Mouse (Mus musculus): ENCODE measurements around the gene Rasgrf2. TPM values are rescaled to one million over a fixed set of nuclear protein-coding genes. Genes with fewer than 3 reads are reported as not detected.

The Rasgrf2 gene
- polyA plus RNA-seq, 1 experiment from 2014 or later = 0.39 TPM

- no peaks in the 10 kb centered on the region for H3K9me3 ChIP-seq (ENCODE audit: control insufficient read depth, low read length)
- ATAC-seq (ENCODE audit: low FRiP score, low TSS enrichment) = no peak
- no peaks in the 10 kb centered on the region for H3K36me3 ChIP-seq (ENCODE audit: control insufficient read depth, insufficient read depth, low read length)
- TF ChIP-seq EP300 (optimal IDR thresholded peaks at IDR 0.05) = no peak
- no peak for TF ChIP-seq CTCF (IDR thresholded peaks at IDR 0.05; ENCODE audit: low read depth)
- no peak overlapping the region for H3K9ac ChIP-seq (ENCODE audit: low read length)
- no peak overlapping the region for H3K4me2 ChIP-seq (replicated peaks; ENCODE audit: low read depth)
- H3K4me1 ChIP-seq (replicated peaks; ENCODE audit: control insufficient read depth, insufficient read depth) = no peaks in the 10 kb centered on the region
- no peak overlapping the region for H3K27ac ChIP-seq (replicated peaks)
- no peak overlapping the region for H3K4me3 ChIP-seq (ENCODE audit: low read depth, low read length)
- no peaks in the 10 kb centered on the region for H3K27me3 ChIP-seq (ENCODE audit: control insufficient read depth, insufficient read depth, low read length)
- no peak for DNase-seq (ENCODE audit: low spot score)
Observed at GRCm38 (mm10) chr13:91985019-91985418, 146.4 kb downstream of the Rasgrf2 start.

DNA sequence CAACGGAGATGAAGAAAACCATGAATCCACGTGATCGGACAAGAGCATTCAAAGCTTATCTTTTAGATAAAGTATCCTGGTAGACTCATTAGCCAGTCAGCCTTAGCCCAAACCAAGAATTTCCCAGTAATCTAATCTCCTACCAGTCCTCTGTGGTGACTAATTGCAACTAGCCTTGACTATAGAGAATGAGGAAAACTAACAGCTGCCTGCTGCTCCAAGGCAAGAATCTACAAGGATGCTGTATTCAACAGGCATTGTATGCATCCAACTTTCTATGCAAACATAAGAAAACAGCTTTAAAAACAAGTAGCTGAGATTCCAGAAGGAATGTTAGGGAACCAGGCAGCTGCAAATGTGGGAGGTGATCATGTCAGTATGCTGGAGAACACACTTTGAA, 149.4 kb downstream of the Rasgrf2 start:
- Histone ChIP-seq H3K4me3 (ENCODE audit: low read depth, low read length) (no peak overlapping the region), H3K9me3 (ENCODE audit: control insufficient read depth, low read length) (no peaks in the 10 kb centered on the region), H3K4me2 (replicated peaks; ENCODE audit: low read depth) (no peak overlapping the region), H3K9ac (ENCODE audit: low read length) (no peak overlapping the region), H3K27me3 (ENCODE audit: control insufficient read depth, insufficient read depth, low read length) (no peaks in the 10 kb centered on the region), H3K36me3 (ENCODE audit: control insufficient read depth, insufficient read depth, low read length) (no peaks in the 10 kb centered on the region), H3K27ac (replicated peaks) (no peak overlapping the region), H3K4me1 (replicated peaks; ENCODE audit: control insufficient read depth, insufficient read depth) (no peaks in the 10 kb centered on the region)
- DNase-seq (ENCODE audit: low spot score) (no peak), ATAC-seq (ENCODE audit: low FRiP score, low TSS enrichment) (no peak)
- TF ChIP-seq CTCF (IDR thresholded peaks at IDR 0.05; ENCODE audit: low read depth) = no peak
- TF ChIP-seq EP300 (optimal IDR thresholded peaks at IDR 0.05) = no peak
- WGBS = 53% methylated on average over 3 of the region's 3 CpGs

DNA sequence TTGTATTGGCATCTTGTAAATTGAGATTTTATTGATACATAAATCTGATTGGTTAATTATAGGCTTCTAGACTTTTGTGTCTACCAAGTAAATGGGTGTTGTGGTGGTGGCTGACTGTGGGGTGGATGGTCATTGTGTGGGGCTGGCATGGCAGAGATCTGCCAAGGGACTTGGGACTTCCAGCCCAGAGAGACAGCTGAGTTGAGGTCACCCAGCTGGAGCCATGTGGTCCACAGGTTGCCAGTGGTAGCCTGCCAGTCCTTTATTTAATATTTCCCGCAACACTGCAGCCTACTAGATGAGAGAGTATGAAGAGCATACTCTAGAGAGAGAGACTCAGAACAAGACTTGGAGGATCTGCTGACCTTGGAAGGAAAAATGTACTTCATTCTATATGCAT, 150.0 kb downstream of the Rasgrf2 start:
- no peaks in the 10 kb centered on the region for H3K4me1 ChIP-seq (replicated peaks; ENCODE audit: control insufficient read depth, insufficient read depth)
- no peaks in the 10 kb centered on the region for H3K36me3 ChIP-seq (ENCODE audit: control insufficient read depth, insufficient read depth, low read length)
- H3K4me2 ChIP-seq (replicated peaks; ENCODE audit: low read depth) = no peak overlapping the region
- H3K27ac ChIP-seq (replicated peaks) = no peak overlapping the region
- 85% methylated on average over 1 of the region's 1 CpGs for WGBS
- TF ChIP-seq EP300 (optimal IDR thresholded peaks at IDR 0.05) (no peak), CTCF (IDR thresholded peaks at IDR 0.05; ENCODE audit: low read depth) (no peak)
- no peak overlapping the region for H3K4me3 ChIP-seq (ENCODE audit: low read depth, low read length)
- H3K9ac ChIP-seq (ENCODE audit: low read length) = no peak overlapping the region
- DNase-seq (ENCODE audit: low spot score) = no peak
- no peaks in the 10 kb centered on the region for H3K9me3 ChIP-seq (ENCODE audit: control insufficient read depth, low read length)
- H3K27me3 ChIP-seq (ENCODE audit: control insufficient read depth, insufficient read depth, low read length) = no peaks in the 10 kb centered on the region
- ATAC-seq (ENCODE audit: low FRiP score, low TSS enrichment) = no peak

DNA sequence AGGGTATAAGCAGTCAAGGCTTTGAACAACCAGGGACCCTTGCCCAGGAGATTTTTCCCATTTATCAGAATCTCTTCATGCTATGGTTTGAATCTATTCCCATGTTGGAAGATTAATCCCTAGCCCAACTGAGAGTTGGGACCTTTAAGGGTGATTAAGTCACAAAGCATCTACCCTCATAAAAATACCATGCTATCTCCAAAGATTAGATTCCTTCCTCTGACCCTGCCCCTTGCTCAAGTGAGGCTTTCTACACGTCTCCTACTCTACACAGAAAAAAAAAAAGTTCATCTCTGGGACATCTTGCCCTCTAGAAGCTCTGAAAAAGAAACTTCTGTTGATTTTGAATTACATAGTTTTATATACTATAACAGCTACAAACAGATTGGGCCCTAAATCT, 154.5 kb downstream of the Rasgrf2 start:
- H3K4me1 ChIP-seq (replicated peaks; ENCODE audit: control insufficient read depth, insufficient read depth) = no peaks in the 10 kb centered on the region
- TF ChIP-seq CTCF (IDR thresholded peaks at IDR 0.05; ENCODE audit: low read depth) (no peak), EP300 (optimal IDR thresholded peaks at IDR 0.05) (no peak)
- 43% methylated on average over 1 of the region's 1 CpGs for WGBS
- ATAC-seq (ENCODE audit: low FRiP score, low TSS enrichment) (no peak), DNase-seq (ENCODE audit: low spot score) (no peak)
- H3K4me3 ChIP-seq (ENCODE audit: low read depth, low read length) = no peak overlapping the region
- no peaks in the 10 kb centered on the region for H3K9me3 ChIP-seq (ENCODE audit: control insufficient read depth, low read length)
- no peaks in the 10 kb centered on the region for H3K36me3 ChIP-seq (ENCODE audit: control insufficient read depth, insufficient read depth, low read length)
- no peak overlapping the region for H3K4me2 ChIP-seq (replicated peaks; ENCODE audit: low read depth)
- no peaks in the 10 kb centered on the region for H3K27me3 ChIP-seq (ENCODE audit: control insufficient read depth, insufficient read depth, low read length)
- H3K27ac ChIP-seq (replicated peaks) = no peak overlapping the region
- H3K9ac ChIP-seq (ENCODE audit: low read length) = no peak overlapping the region

GRCm38 (mm10) chr13:91976541-91976940, 154.9 kb downstream of the Rasgrf2 start:
- Histone ChIP-seq H3K4me3 (ENCODE audit: low read depth, low read length) (no peak overlapping the region), H3K4me2 (replicated peaks; ENCODE audit: low read depth) (no peak overlapping the region), H3K36me3 (ENCODE audit: control insufficient read depth, insufficient read depth, low read length) (no peaks in the 10 kb centered on the region), H3K9ac (ENCODE audit: low read length) (no peak overlapping the region), H3K27ac (replicated peaks) (no peak overlapping the region), H3K4me1 (replicated peaks; ENCODE audit: control insufficient read depth, insufficient read depth) (no peaks in the 10 kb centered on the region), H3K9me3 (ENCODE audit: control insufficient read depth, low read length) (no peaks in the 10 kb centered on the region), H3K27me3 (ENCODE audit: control insufficient read depth, insufficient read depth, low read length) (no peaks in the 10 kb centered on the region)
- no peak for ATAC-seq (ENCODE audit: low FRiP score, low TSS enrichment)
- no peak for TF ChIP-seq EP300 (optimal IDR thresholded peaks at IDR 0.05)
- no peak for TF ChIP-seq CTCF (IDR thresholded peaks at IDR 0.05; ENCODE audit: low read depth)
- WGBS = 69% methylated on average over 2 of the region's 2 CpGs
- no peak for DNase-seq (ENCODE audit: low spot score)

DNA sequence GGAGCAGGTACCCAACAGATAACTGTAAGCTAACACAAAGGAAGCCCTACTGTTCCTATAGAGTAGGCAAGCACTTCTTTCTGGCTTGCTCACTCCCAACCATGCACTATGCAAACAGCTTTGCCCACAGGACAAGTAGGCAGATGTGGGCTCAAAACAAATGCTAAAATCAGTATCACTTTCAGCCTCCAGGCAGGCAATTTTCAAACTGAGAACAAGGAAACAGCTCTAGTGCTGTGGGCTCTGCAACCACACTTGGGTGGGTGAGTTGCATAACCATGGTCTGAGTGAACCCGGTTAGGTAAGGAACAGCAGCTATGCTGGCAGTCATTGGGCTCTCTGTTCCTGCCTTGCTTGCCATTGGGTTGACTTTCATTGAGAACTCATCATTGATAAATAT, 157.3 kb downstream of the Rasgrf2 start:
- no peaks in the 10 kb centered on the region for H3K9me3 ChIP-seq (ENCODE audit: control insufficient read depth, low read length)
- no peak overlapping the region for H3K27ac ChIP-seq (replicated peaks)
- no peaks in the 10 kb centered on the region for H3K4me1 ChIP-seq (replicated peaks; ENCODE audit: control insufficient read depth, insufficient read depth)
- no peak for TF ChIP-seq EP300 (optimal IDR thresholded peaks at IDR 0.05)
- no peak for TF ChIP-seq CTCF (IDR thresholded peaks at IDR 0.05; ENCODE audit: low read depth)
- no peak overlapping the region for H3K4me3 ChIP-seq (ENCODE audit: low read depth, low read length)
- H3K9ac ChIP-seq (ENCODE audit: low read length) = no peak overlapping the region
- DNase-seq (ENCODE audit: low spot score) (no peak), ATAC-seq (ENCODE audit: low FRiP score, low TSS enrichment) (no peak)
- no peaks in the 10 kb centered on the region for H3K36me3 ChIP-seq (ENCODE audit: control insufficient read depth, insufficient read depth, low read length)
- WGBS = 93% methylated on average over 1 of the region's 1 CpGs
- no peaks in the 10 kb centered on the region for H3K27me3 ChIP-seq (ENCODE audit: control insufficient read depth, insufficient read depth, low read length)
- H3K4me2 ChIP-seq (replicated peaks; ENCODE audit: low read depth) = no peak overlapping the region

All from stomach, postnatal 0 days (tissue).